Mouse (Mus musculus) testis, adult 2 months (tissue): ENCODE measurements around the gene Tspan14.

Source experiments
- CTCF ChIP-seq: fragments of 200-500 bp; IDR thresholded peaks from 2 replicates; pipeline ENCODE4 v1.5.1; 2012; ENCODE audit warnings: low read depth, mild to moderate bottlenecking, inconsistent platforms, low read length, moderate library complexity; ENCODE audit not compliant: control insufficient read depth, insufficient read depth, insufficient replicate concordance
- POLR2A ChIP-seq: fragments of 200-500 bp; IDR thresholded peaks from 2 replicates; pipeline ENCODE4 v1.6.1; 2012; ENCODE audit warnings: low read depth, mild to moderate bottlenecking, inconsistent platforms, low read length, moderate library complexity; ENCODE audit not compliant: control insufficient read depth

DNA sequence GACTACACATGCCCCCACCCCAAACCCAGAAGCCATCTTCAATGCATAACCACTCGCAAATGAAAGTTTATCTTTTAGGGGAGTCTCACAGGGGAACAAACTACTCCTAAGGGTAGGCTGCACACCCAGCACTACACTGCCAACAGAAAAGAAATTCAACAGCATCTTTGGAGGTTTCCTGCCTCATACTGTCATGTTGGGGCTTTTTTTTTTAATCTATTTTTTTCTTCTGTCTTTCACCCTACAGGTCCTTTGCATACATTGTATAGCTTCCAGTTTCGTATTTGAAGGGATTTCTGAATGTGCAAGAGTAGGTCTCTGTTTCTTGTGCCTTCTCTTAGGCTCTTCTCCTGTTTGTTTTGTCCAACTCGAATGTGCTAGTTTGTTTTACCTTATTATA, 14.3 kb downstream of the Tspan14 start:
- TF ChIP-seq CTCF: no peak
- TF ChIP-seq POLR2A: no peak
